Mouse (Mus musculus): ENCODE measurements around the gene Wdr70.

GRCm38 (mm10) chr15:7925382-7925781, 173.6 kb downstream of the Wdr70 start:
- TF ChIP-seq GATA1 (IDR thresholded peaks at IDR 0.05; ENCODE audit: low read length), result no peak
- TF ChIP-seq TAL1 (IDR thresholded peaks at IDR 0.05; ENCODE audit: low read length), result no peak

All from erythroblast, embryonic 14.5 days (primary cell).